Comparison of ENCODE assay signal across 8 mouse cellular contexts in genomic region chr1:86214158-86214557, GRCm38 (mm10). TPM values are rescaled to one million over a fixed set of nuclear protein-coding genes. Genes with fewer than 3 reads are reported as not detected.
DNase-seq lines count a peak whose midpoint lies in the region; ATAC-seq lines count a peak whose summit lies in the region.

No protein-coding gene starts in this region.

- H3K27ac ChIP-seq in hindbrain, embryonic 13.5 days: no peak overlapping the region

- H3K4me3 ChIP-seq in hindbrain, embryonic 13.5 days: no peak overlapping the region

- no peak overlapping the region for H3K9ac ChIP-seq in hindbrain, embryonic 13.5 days

- peaks cover 77% of the 10 kb centered on the region for H3K36me3 ChIP-seq in hindbrain, embryonic 13.5 days

- H3K9me3 ChIP-seq in hindbrain, embryonic 13.5 days: no peaks in the 10 kb centered on the region

- ATAC-seq in frontal cortex, adult (ENCODE audit: low TSS enrichment): peak; percentile 90
- ATAC-seq in hindbrain, embryonic 13.5 days (ENCODE audit: low FRiP score): peak; percentile 57; the same call in 1 of the 2 replicates

- H3K27me3 ChIP-seq in hindbrain, embryonic 13.5 days: no peaks in the 10 kb centered on the region

- H3K4me1 ChIP-seq in hindbrain, embryonic 13.5 days (replicated peaks): no peaks in the 10 kb centered on the region

- DNase-seq in MEL-GATA-1-ER (ENCODE audit: extremely low read depth, low read depth): peak; percentile 50
- DNase-seq in c-Kit-positive CD71-positive TER-119-positive erythroid progenitor cells, embryonic 14.5 days (ENCODE audit: low spot score): peak; percentile 84
- peak; percentile 82 to 87 for DNase-seq in layer of hippocampus, postnatal 14 days (ENCODE audit: low spot score in 2 of 2)
- DNase-seq in lung, postnatal 14 days: peak; percentile 79
- peak; percentile 87 for DNase-seq in right cerebral cortex, adult 2 months (ENCODE audit: low spot score in 2 of 2)
- peak; percentile 26 for DNase-seq in urinary bladder, postnatal 10 days (ENCODE audit: low spot score)

- WGBS in hindbrain, embryonic 13.5 days: 0% methylated on average over 1 of the region's 1 CpGs

- no peak overlapping the region for H3K4me2 ChIP-seq in hindbrain, embryonic 13.5 days

RNA-seq across cellular contexts. Expression of gene Armc9, which starts 59.6 kb away (rescaled TPM):
- 31.9 and 34.7 TPM in 2 replicates for polyA plus RNA-seq in hindbrain, embryonic 13.5 days (2015; fragmentation: Nextera tagmentation; extraction: Ambion mirVana)
- 10 to 100 TPM; 35.7 to 37.2 TPM for total RNA-seq in layer of hippocampus, postnatal 14 days (2021)

Comparison
In these comparisons a context has a peak if more than half of its experiments do, and no peak if none do; other contexts are left out.
1. DNase-seq: peak in every context shown above with its lines; median percentile 87 in right cerebral cortex, adult 2 months; 84 in layer of hippocampus, postnatal 14 days; 84 in c-Kit-positive CD71-positive TER-119-positive erythroid progenitor cells, embryonic 14.5 days; 79 in lung, postnatal 14 days; 50 in MEL-GATA-1-ER; 26 in urinary bladder, postnatal 10 days.